Mouse (Mus musculus): ENCODE measurements at regions not wholly inside any gene's neighbourhood (a gene's known extent, or its start where the extent isn't known, plus 50 kb on each side); places are given as distances from the start of the nearest gene placed in this dataset.

DNA sequence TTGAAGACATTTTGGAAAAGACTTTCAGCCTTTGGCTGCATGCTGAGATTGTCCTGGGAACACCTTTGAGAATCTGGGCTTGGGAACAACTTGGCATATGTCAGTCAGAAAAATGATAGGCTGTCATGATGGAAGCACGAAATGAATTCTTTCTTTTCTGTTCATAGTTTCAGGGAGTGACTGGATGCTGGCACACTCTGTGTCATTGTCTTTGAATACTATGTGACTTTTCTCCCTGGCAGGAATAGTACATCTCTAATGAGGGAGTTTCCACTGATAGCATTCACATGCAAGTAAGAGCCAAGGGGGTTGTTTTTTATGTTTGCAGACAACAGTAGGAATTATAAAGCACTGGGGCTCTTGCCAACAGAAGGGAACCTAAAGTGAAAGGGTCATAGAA, 177.9 kb downstream of the Rassf9 start:
- Histone ChIP-seq H3K4me2 (ENCODE audit: low read depth) (no peak overlapping the region), H3K36me3 (ENCODE audit: control insufficient read depth, insufficient read depth) (no peaks in the 10 kb centered on the region)
- no peak for TF ChIP-seq CEBPB (IDR thresholded peaks at IDR 0.05; ENCODE audit: insufficient read depth, poor library complexity, severe bottlenecking)
- no peak for TF ChIP-seq TCF3 (IDR thresholded peaks at IDR 0.05; ENCODE audit: insufficient read length, low read depth)
- no peak for TF ChIP-seq SRF (IDR thresholded peaks at IDR 0.05; ENCODE audit: control insufficient read depth, insufficient read length, low read depth)
- TF ChIP-seq TCF12 (IDR thresholded peaks at IDR 0.05; ENCODE audit: insufficient read depth, poor library complexity, severe bottlenecking), result no peak
- no peak for TF ChIP-seq POLR2A (IDR thresholded peaks at IDR 0.05; ENCODE audit: insufficient read length, low read depth)

GRCm38 (mm10) chr10:102686667-102687397, 174.8 kb downstream of the Rassf9 start:
- no peaks in the 10 kb centered on the region for H3K36me3 ChIP-seq (ENCODE audit: control insufficient read depth, insufficient read depth)
- H3ac ChIP-seq (ENCODE audit: control insufficient read depth, insufficient read length), result no peak overlapping the region
- H3K4me2 ChIP-seq (ENCODE audit: low read depth), result no peak overlapping the region
- no peak overlapping the region for H3K4me3 ChIP-seq
- TF ChIP-seq MAX (IDR thresholded peaks at IDR 0.05; ENCODE audit: low read depth), result no peak
- no peak for TF ChIP-seq REST (IDR thresholded peaks at IDR 0.05; ENCODE audit: insufficient read depth, insufficient read length)
- no peak for TF ChIP-seq SRF (IDR thresholded peaks at IDR 0.05; ENCODE audit: control insufficient read depth, insufficient read length, low read depth)
- no peaks in the 10 kb centered on the region for H3K79me2 ChIP-seq (ENCODE audit: control insufficient read depth, insufficient read depth)
- no peaks in the 10 kb centered on the region for H3K27me3 ChIP-seq (ENCODE audit: control insufficient read depth, insufficient read depth, insufficient read length)

More for the DNA sequence above, 177.9 kb downstream of the Rassf9 start:
- H3K79me2 ChIP-seq (ENCODE audit: control insufficient read depth, insufficient read depth), result no peaks in the 10 kb centered on the region
- H3ac ChIP-seq (ENCODE audit: control insufficient read depth, insufficient read length), result no peak overlapping the region
- H3K27me3 ChIP-seq (ENCODE audit: control insufficient read depth, insufficient read depth, insufficient read length), result no peaks in the 10 kb centered on the region
- H3K4me3 ChIP-seq, result no peak overlapping the region

DNA sequence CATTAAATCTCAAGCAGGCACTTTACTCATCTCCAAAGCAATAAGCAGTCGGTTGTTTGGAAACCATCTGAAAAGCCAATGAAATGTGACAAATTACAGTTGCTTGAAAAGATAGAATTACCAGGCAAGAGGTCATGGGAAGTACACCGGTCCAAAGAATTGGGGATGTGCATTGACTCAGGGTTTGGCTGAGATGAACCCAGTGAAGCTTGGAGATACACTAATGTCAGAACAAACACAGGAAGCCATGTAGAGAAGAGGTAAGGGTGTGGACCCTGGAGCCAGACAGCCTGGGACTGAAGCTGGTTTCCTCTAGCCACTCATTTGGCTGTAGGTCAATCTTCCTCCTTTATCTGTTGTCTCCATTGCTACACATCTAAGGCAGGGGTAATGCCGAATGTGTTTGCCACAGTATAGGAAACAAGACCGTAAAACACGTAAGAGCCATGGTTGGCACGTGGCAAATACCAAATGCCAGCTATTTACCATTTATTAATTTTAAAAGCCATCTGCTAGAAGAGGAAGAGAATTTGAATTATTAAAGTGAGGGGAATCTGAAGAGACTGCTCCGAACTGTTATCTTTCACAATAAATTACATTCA, 173.9 kb downstream of the Rassf9 start:
- no peak for TF ChIP-seq SRF (IDR thresholded peaks at IDR 0.05; ENCODE audit: control insufficient read depth, insufficient read length, low read depth)
- no peak for TF ChIP-seq TCF12 (IDR thresholded peaks at IDR 0.05; ENCODE audit: insufficient read depth, poor library complexity, severe bottlenecking)
- no peak for TF ChIP-seq USF1 (IDR thresholded peaks at IDR 0.05; ENCODE audit: low read depth)
- TF ChIP-seq MAX (IDR thresholded peaks at IDR 0.05; ENCODE audit: low read depth), result no peak
- Histone ChIP-seq H3K36me3 (ENCODE audit: control insufficient read depth, insufficient read depth) (no peaks in the 10 kb centered on the region), H3ac (ENCODE audit: control insufficient read depth, insufficient read length) (no peak overlapping the region), H3K79me2 (ENCODE audit: control insufficient read depth, insufficient read depth) (no peaks in the 10 kb centered on the region), H3K4me3 (no peak overlapping the region), H3K4me2 (ENCODE audit: low read depth) (no peak overlapping the region), H3K27me3 (ENCODE audit: control insufficient read depth, insufficient read depth, insufficient read length) (no peaks in the 10 kb centered on the region)

- peak overlapping the region; percentile 15 for H3K4me2 ChIP-seq (ENCODE audit: low read depth)
- H3ac ChIP-seq (ENCODE audit: control insufficient read depth, insufficient read length), result no peak overlapping the region
- H3K4me3 ChIP-seq, result no peak overlapping the region
- no peaks in the 10 kb centered on the region for H3K36me3 ChIP-seq (ENCODE audit: control insufficient read depth, insufficient read depth)
- TF ChIP-seq E2F4 (IDR thresholded peaks at IDR 0.05; ENCODE audit: insufficient read depth), result no peak
- TF ChIP-seq POLR2A (IDR thresholded peaks at IDR 0.05; ENCODE audit: insufficient read length, low read depth), result no peak
- TF ChIP-seq USF1 (IDR thresholded peaks at IDR 0.05; ENCODE audit: low read depth), result no peak
- TF ChIP-seq CEBPB (IDR thresholded peaks at IDR 0.05; ENCODE audit: insufficient read depth, poor library complexity, severe bottlenecking), result no peak
- TF ChIP-seq MYOG (IDR thresholded peaks at IDR 0.05; ENCODE audit: control insufficient read depth in 1 of 3, insufficient read depth in 1 of 3, insufficient read length in 2 of 3, low read depth in 2 of 3), result no peak
- TF ChIP-seq MAX (IDR thresholded peaks at IDR 0.05; ENCODE audit: low read depth), result no peak
- TF ChIP-seq POLR2AphosphoS2 (IDR thresholded peaks at IDR 0.05; ENCODE audit: insufficient read length, low read depth), result no peak
- no peak for TF ChIP-seq SRF (IDR thresholded peaks at IDR 0.05; ENCODE audit: control insufficient read depth, insufficient read length, low read depth)
- TF ChIP-seq MYOD1 (IDR thresholded peaks at IDR 0.05; ENCODE audit: control insufficient read depth in 1 of 3, insufficient read length in 2 of 3, low read depth in 2 of 3), result no peak
- TF ChIP-seq REST (IDR thresholded peaks at IDR 0.05; ENCODE audit: insufficient read depth, insufficient read length), result no peak
- H3K79me2 ChIP-seq (ENCODE audit: control insufficient read depth, insufficient read depth), result no peaks in the 10 kb centered on the region
- no peaks in the 10 kb centered on the region for H3K27me3 ChIP-seq (ENCODE audit: control insufficient read depth, insufficient read depth, insufficient read length)
Observed at GRCm38 (mm10) chr10:102667359-102667758, 155.3 kb downstream of the Rassf9 start.

DNA sequence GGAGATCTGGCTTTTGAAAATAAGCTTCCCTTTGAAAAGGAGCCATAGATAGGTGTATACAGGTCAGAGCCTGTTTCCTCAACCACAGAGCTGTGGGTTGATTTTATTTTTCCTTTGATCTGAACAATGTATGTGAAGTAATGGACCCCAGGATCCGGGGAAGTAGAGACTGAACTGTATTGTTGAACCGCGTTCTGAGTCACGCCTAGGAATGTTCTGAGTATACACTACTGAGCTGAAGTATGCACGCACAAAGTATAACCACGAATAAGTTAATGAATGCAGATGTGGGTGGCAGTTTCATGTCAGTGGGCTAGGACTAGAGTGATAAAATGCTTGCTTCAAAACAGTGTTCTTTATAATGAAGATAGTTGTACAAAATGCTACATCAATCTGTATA, 147.7 kb downstream of the Rassf9 start:
- no peaks in the 10 kb centered on the region for H3K79me2 ChIP-seq (ENCODE audit: control insufficient read depth, insufficient read depth)
- H3K4me3 ChIP-seq, result no peak overlapping the region
- H3ac ChIP-seq (ENCODE audit: control insufficient read depth, insufficient read length), result no peak overlapping the region
- peak overlapping the region; percentile 7 for H3K4me2 ChIP-seq (ENCODE audit: low read depth)
- H3K36me3 ChIP-seq (ENCODE audit: control insufficient read depth, insufficient read depth), result no peaks in the 10 kb centered on the region
- TF ChIP-seq MAX (IDR thresholded peaks at IDR 0.05; ENCODE audit: low read depth), result no peak
- TF ChIP-seq SRF (IDR thresholded peaks at IDR 0.05; ENCODE audit: control insufficient read depth, insufficient read length, low read depth), result no peak
- TF ChIP-seq TCF3 (IDR thresholded peaks at IDR 0.05; ENCODE audit: insufficient read length, low read depth), result no peak
- TF ChIP-seq TCF12 (IDR thresholded peaks at IDR 0.05; ENCODE audit: insufficient read depth, poor library complexity, severe bottlenecking), result no peak
- TF ChIP-seq REST (IDR thresholded peaks at IDR 0.05; ENCODE audit: insufficient read depth, insufficient read length), result no peak
- no peak for TF ChIP-seq CEBPB (IDR thresholded peaks at IDR 0.05; ENCODE audit: insufficient read depth, poor library complexity, severe bottlenecking)
- no peaks in the 10 kb centered on the region for H3K27me3 ChIP-seq (ENCODE audit: control insufficient read depth, insufficient read depth, insufficient read length)
